Mouse (Mus musculus) hindbrain, embryonic 16.5 days (tissue): Measurements from ENCODE around the gene Pdpk1. TPM values are rescaled to one million over a fixed set of nuclear protein-coding genes. Genes with fewer than 3 reads are reported as not detected.

Experiments used
- ATAC-seq: fragments of 200-750 bp; cut with Nextera tagmentation; 2 replicates; pipeline ENCODE4 v1.8.0; 2017; ENCODE audit warnings: moderate TSS enrichment, moderate library complexity
- H3K27ac ChIP-seq: fragments of 300-500 bp; sonication (generic); 2 replicates; pipeline ENCODE4 v1.5.1; 2014; ENCODE audit warnings: low read depth, mild to moderate bottlenecking, control low read depth, low read length, moderate library complexity
- H3K27me3 ChIP-seq: fragments of 300-500 bp; sonication (generic); replicated peaks from 2 replicates; pipeline ENCODE4 v1.6.1; 2014; ENCODE audit warnings: low read length; ENCODE audit not compliant: control insufficient read depth, insufficient read depth
- H3K36me3 ChIP-seq: fragments of 300-500 bp; sonication (generic); 2 replicates; pipeline ENCODE4 v1.6.1; 2014; ENCODE audit warnings: mild to moderate bottlenecking, low read length, moderate library complexity, mixed read lengths; ENCODE audit not compliant: control insufficient read depth, insufficient read depth
- H3K4me1 ChIP-seq: fragments of 300-500 bp; sonication (generic); 2 replicates; pipeline ENCODE4 v1.6.1; 2014; ENCODE audit warnings: low read depth, low read length; ENCODE audit not compliant: control insufficient read depth, insufficient read depth
- H3K4me2 ChIP-seq: fragments of 300-500 bp; sonication (generic); 2 replicates; pipeline ENCODE4 v1.6.1; 2014; ENCODE audit warnings: mild to moderate bottlenecking, low read length, control low read depth, moderate library complexity
- H3K4me3 ChIP-seq: fragments of 300-500 bp; sonication (generic); 2 replicates; pipeline ENCODE4 v1.5.1; 2014; ENCODE audit warnings: mild to moderate bottlenecking, low read length, control low read depth, moderate library complexity
- H3K9ac ChIP-seq: fragments of 300-500 bp; sonication (generic); 2 replicates; pipeline ENCODE4 v1.6.1; 2014; ENCODE audit warnings: low read depth, mild to moderate bottlenecking, control low read depth, low read length, moderate library complexity
- H3K9me3 ChIP-seq: fragments of 300-500 bp; sonication (generic); 2 replicates; pipeline ENCODE4 v1.6.1; 2014; ENCODE audit warnings: mild to moderate bottlenecking, low read length, moderate library complexity; ENCODE audit not compliant: control insufficient read depth
- WGBS: fragments of 180-500 bp; shearing (Covaris S2); extraction: QIAGEN DNeasy Blood & Tissue Kit; methylation state at CpG from one replicate; pipeline ENCODE4 v1.1.7; 2014; 5-methylcytosine and 5-hydroxymethylcytosine counted together
- polyA plus RNA-seq: library from polyadenylated mRNA; unstranded; fragments of >200 nt; fragmentation: Nextera tagmentation; extraction: Ambion mirVana; gene quantifications from 2 replicates; pipeline ENCODE4 v1.2.1, GENCODE M21; 2015

Pdpk1 gene
- polyA plus RNA-seq, 1 experiment from 2014 or later, result 63.5 TPM

DNA sequence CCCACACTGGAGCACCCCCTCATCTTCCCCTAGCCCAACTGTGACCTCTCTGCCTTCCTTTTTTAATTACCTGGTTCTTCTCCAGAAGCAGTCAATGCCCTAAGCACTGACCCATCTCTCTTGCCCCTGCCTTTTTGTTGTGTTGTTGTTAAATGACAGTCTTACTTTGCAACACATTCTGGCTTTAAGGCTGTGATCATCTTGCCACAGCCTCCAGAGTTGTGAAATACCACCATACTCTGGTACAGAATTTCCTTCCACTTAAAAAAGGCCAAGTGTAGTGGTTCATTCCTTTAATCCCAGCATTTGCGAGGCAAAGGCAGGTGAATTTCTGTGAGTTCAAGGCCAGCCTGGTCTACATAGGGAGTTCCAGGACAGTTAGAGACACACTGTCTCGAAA is 40.2 kb upstream of the Pdpk1 start:
- ATAC-seq, result no peak
- Histone ChIP-seq H3K4me1 (no peaks in the 10 kb centered on the region), H3K27me3 (no peaks in the 10 kb centered on the region), H3K9me3 (no peaks in the 10 kb centered on the region), H3K4me3 (no peak overlapping the region), H3K27ac (no peak overlapping the region), H3K9ac (no peak overlapping the region), H3K4me2 (no peak overlapping the region), H3K36me3 (0 out of 2 replicates have a peak, but pooled peaks cover 3% of the 10 kb centered on the region)
- WGBS, result 86% methylated on average over 2 of the region's 2 CpGs

DNA sequence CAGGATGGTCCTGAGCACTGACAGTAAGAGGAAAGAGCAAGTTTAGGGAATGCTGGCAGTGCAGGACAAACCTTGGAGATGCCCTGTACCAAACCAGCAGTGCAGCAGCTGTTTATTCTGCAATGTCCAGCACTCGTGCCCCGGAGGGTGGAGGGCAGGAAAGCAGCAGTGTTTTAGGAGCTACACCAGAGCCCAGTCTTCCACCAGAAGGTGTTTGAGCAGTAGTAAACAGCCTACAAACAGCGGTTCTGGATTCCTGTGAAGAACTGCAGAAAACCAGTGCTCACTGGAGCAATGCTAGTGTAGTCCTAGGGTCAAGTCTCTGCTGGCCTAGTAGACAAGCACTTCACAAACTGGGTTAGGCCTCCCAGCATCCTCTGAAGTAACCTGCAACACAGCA is 23.5 kb upstream of the Pdpk1 start:
- Histone ChIP-seq H3K9me3 (no peaks in the 10 kb centered on the region), H3K9ac (no peak overlapping the region), H3K4me3 (no peak overlapping the region), H3K4me1 (peaks cover 6% of the 10 kb centered on the region), H3K36me3 (no peaks in the 10 kb centered on the region), H3K27ac (no peak overlapping the region), H3K4me2 (no peak overlapping the region), H3K27me3 (no peaks in the 10 kb centered on the region)
- WGBS, result 73% methylated on average over 3 of the region's 3 CpGs
- ATAC-seq, result no peak

DNA sequence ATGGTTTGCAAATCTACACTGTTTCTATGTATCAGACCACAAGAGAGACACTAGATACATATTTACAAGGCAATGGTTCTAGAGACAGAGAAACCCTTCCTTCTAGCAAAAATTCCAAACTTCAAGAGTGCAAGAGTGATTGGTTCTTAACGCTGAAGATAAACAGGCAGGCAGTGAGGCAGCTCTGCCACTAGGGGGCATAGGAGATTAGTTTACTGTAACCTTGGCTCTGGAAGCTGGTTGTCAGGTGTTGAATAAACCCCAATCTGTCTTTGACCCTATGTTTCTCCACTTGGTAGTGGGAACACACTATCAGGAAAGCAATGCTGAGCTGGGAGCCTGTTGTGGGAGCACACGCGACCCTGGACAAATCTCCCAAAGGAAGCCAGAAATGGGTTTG is 22.7 kb upstream of the Pdpk1 start:
- H3K4me1 ChIP-seq, result peaks cover 6% of the 10 kb centered on the region
- no peak overlapping the region for H3K4me2 ChIP-seq
- H3K27me3 ChIP-seq, result no peaks in the 10 kb centered on the region
- WGBS, result 0% methylated on average over 3 of the region's 3 CpGs
- no peaks in the 10 kb centered on the region for H3K9me3 ChIP-seq
- H3K36me3 ChIP-seq, result no peaks in the 10 kb centered on the region
- ATAC-seq, result no peak
- no peak overlapping the region for H3K27ac ChIP-seq
- no peak overlapping the region for H3K9ac ChIP-seq
- no peak overlapping the region for H3K4me3 ChIP-seq

DNA sequence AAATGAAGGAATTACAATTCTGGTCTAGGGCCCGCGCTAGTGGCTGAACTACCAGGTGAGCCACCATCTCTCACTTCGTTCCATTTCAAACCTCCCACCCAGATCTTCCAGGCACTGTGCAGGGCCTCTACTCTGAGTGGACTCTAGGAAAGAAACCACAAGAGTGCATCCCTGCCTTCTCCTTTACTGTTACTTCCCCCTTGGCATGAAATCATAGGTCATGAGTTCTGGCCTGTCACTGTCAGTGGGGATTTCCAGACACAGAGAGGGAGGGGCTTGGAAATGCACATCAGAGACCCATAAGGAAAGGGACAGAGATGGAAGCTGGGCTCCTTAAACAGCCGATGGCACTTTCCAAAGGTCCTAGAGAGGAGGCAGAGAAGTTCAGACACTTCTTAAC is 21.0 kb upstream of the Pdpk1 start:
- no peaks in the 10 kb centered on the region for H3K27me3 ChIP-seq
- ATAC-seq, result no peak
- peaks cover 20% of the 10 kb centered on the region for H3K4me1 ChIP-seq
- no peak overlapping the region for H3K9ac ChIP-seq
- H3K36me3 ChIP-seq, result no peaks in the 10 kb centered on the region
- H3K9me3 ChIP-seq, result no peaks in the 10 kb centered on the region
- H3K4me3 ChIP-seq, result no peak overlapping the region
- H3K27ac ChIP-seq, result no peak overlapping the region
- WGBS, result 81% methylated on average over 4 of the region's 4 CpGs
- no peak overlapping the region for H3K4me2 ChIP-seq

DNA sequence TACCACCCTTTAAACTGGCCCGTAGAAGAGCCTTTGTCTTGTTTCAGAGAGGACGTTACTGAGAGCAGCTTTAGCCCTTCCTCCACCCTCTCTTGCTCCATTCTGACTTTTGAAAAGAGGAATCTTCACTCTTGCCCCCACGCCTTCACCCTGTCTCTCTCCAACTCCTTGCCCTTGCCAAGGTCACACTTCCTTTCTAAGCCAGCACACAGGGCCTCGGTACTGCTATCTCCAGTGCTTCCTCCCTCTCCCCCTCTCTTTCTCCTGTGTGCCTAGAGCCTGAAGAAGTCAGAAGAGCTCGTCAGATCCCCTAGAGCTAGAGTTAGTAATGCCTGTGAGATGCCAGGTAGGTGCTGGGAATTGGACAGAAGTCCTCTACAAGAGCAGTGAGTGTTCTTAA is 20.0 kb upstream of the Pdpk1 start:
- Histone ChIP-seq H3K9ac (no peak overlapping the region), H3K4me3 (no peak overlapping the region), H3K27me3 (no peaks in the 10 kb centered on the region), H3K27ac (no peak overlapping the region), H3K4me2 (no peak overlapping the region), H3K36me3 (no peaks in the 10 kb centered on the region), H3K4me1 (peaks cover 22% of the 10 kb centered on the region), H3K9me3 (no peaks in the 10 kb centered on the region)
- ATAC-seq, result no peak
- 82% methylated on average over 5 of the region's 5 CpGs for WGBS

DNA sequence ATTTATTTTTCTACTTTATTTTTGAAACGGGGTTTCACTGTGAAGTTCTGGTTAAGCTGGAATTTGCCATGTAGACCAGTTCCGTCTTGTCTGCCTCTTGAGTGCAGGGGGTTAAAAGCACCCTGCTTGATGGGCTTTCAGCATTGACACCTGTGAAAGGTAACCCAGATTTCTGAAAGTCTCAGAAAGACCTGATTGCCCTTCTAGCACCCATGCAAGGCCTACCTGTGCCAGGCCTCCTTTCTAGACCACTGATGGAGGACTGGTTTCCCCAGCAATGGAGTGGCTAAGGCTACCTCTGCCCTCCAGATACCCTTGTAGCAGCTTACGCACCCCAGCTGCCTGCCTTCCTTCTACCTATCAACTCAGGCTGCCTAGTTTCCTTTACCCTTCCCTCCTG is 19.4 kb upstream of the Pdpk1 start:
- H3K4me2 ChIP-seq, result peak overlapping the region; percentile 78
- peak overlapping the region; percentile 93 for H3K9ac ChIP-seq
- no peak for ATAC-seq
- peak overlapping the region; percentile 100 for H3K27ac ChIP-seq
- H3K4me1 ChIP-seq, result peaks cover 26% of the 10 kb centered on the region
- no peaks in the 10 kb centered on the region for H3K9me3 ChIP-seq
- WGBS, result 69% methylated on average over 3 of the region's 3 CpGs
- no peaks in the 10 kb centered on the region for H3K27me3 ChIP-seq
- H3K36me3 ChIP-seq, result no peaks in the 10 kb centered on the region
- H3K4me3 ChIP-seq, result peak overlapping the region; percentile 84

DNA sequence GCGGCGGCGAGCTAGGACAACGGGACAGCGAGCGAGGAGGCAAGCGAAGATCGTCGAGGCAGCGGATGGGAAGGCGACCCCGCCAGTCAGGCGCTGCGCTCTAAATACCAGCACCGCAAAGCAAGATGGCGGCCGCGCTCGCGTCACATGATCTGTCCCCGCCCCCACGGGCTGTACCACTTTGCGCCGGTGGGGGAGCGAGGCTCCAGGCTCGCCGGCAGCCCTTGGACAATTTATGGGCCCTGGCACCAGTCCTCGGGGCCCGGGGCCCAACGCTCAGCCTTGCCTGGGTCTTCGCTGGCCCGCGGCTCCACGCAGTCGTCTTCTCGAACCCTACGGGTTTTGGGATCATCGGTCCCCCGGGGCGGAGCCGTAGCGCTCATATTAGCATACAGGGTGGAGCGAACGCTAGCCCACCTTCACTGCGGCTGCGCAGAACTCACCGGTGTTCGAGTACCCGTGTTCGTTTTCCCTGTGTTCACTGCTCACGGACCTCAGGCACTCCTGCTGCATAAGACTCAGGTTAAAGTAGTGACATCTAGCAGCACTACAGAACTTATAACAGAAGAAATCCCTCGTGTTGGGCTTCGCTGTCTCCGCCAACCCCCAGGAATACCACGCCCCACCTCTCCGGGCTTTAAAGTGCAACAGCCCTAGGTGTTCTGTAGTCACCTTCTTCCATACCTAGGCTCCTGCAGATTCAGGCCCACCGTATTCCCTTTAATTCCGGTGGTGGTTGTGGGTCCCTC is 18.8 kb upstream of the Pdpk1 start, which contains the start of gene Atp6v0c:
TSS of gene Atp6v0c (minus strand) at position 386 of the 749 bp plus-strand sequence.
- Histone ChIP-seq H3K4me2 (peak within 1 kb of the TSS; percentile 81), H3K4me1 (peaks cover 28% of the 10 kb centered on the region), H3K36me3 (no peaks in the 10 kb centered on the region), H3K9me3 (no peaks in the 10 kb centered on the region), H3K27ac (peak within 1 kb of the TSS; percentile 100), H3K27me3 (no peaks in the 10 kb centered on the region), H3K9ac (peak within 1 kb of the TSS; percentile 93), H3K4me3 (peak within 1 kb of the TSS; percentile 84)
- under 1% methylated on average over 58 of the region's 58 CpGs for WGBS
- ATAC-seq, result peak; percentile 90

DNA sequence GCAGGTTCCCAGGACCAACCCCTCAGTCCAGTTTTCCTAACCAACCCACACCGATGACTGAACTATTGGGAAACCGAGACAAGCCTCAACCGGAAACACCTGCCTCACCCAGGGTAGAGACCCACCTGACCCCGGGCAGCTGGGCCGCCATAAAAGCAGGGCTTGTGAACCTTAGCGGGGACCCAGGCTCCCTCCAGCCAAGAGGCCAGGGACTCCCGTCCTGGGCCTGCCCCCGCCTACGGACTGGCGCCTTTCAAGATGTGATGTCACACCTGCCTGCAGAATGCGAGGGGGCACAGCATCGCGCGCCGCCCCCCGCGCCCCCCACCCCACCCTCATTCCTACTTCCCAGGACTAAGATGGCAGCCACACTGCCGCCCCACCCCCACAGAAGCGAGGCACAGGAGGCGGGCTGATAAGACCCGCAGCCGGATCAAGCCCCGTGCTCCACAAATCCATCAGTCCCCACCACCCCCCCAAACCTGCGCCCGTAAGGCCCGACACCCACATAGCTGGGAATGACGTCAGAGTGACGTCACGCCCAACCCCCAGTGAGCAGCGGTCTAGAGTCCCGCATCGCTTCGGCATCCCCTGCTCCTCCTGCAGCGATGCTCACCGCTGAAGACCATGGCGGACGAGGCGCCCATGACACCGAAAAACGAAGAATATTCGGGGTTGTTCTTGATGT is 18.0 kb upstream of the Pdpk1 start:
- under 1% methylated on average over 41 of the region's 41 CpGs for WGBS
- H3K4me3 ChIP-seq, result peak overlapping the region; percentile 84
- peak; percentile 53 for ATAC-seq

DNA sequence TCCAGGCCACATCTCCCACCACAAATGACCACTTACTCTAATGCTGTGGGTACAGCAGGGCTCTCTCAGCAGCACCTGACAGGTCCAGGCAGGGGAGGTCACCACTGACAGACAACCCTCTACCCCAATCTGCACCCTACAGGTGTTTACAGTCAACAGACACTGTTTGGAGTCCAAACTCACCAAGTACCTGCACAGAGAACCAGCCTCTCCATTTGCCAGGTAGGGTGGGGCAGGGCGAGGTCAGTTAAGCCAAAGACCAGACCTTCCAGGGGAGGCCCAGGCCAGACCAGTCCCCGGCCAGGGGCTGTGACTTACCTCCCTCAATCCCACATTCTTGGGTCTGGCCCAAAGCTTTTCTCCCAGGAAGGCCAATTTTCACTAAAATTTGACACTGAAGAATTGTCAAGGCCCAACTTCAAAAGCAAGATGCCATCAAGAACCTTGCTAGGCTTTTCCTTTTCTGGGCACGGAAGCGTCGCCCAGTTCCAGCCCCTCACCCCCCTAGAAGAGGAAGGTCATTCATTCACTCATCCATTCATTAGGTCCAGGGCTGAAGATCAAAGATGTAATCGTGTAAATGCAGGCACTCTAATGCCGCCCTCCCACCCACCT is 17.3 kb upstream of the Pdpk1 start:
- ATAC-seq, result no peak
- Histone ChIP-seq H3K4me1 (peaks cover 28% of the 10 kb centered on the region), H3K36me3 (no peaks in the 10 kb centered on the region), H3K4me2 (peak overlapping the region; percentile 81), H3K27me3 (no peaks in the 10 kb centered on the region), H3K9me3 (no peaks in the 10 kb centered on the region), H3K9ac (peak overlapping the region; percentile 93), H3K4me3 (peak overlapping the region; percentile 84), H3K27ac (peak overlapping the region; percentile 100)
- WGBS, result 58% methylated on average over 7 of the region's 7 CpGs

More for the DNA sequence above, 18.0 kb upstream of the Pdpk1 start:
- H3K4me2 ChIP-seq, result peak overlapping the region; percentile 81
- H3K27ac ChIP-seq, result peak overlapping the region; percentile 100
- H3K9ac ChIP-seq, result peak overlapping the region; percentile 93
- peaks cover 28% of the 10 kb centered on the region for H3K4me1 ChIP-seq
- H3K27me3 ChIP-seq, result no peaks in the 10 kb centered on the region
- no peaks in the 10 kb centered on the region for H3K36me3 ChIP-seq
- H3K9me3 ChIP-seq, result no peaks in the 10 kb centered on the region
